Mouse (Mus musculus): Measurements from ENCODE around the gene Pfdn6. TPM values are rescaled to one million over a fixed set of nuclear protein-coding genes. Genes with fewer than 3 reads are reported as not detected.
A peak's percentile ranks its signal among the peaks of the same experiment; 100 is the strongest.
"Not testable (repeated sequence)": the region's sequence is repeated elsewhere in the genome, so short reads cannot be mapped to it uniquely, and the experiment has no call there.

Pfdn6 gene
- total RNA-seq, 2 experiments from 2014 or later: 51.2 to 67.6 TPM

GRCm38 (mm10) chr17:33916294-33916693 is 23.8 kb downstream of the Pfdn6 start:
- no peak for DNase-seq
- peak overlapping the region; percentile 87 for H3K27ac ChIP-seq

GRCm38 (mm10) chr17:33915671-33916250 is 24.4 kb downstream of the Pfdn6 start, which contains the start of the genes Tapbp and Zbtb22:
Tapbp (plus strand) TSS chr17:33915899.
Zbtb22 (plus strand) TSS chr17:33915904.
- intact Hi-C loops (cut with DNase I): no loop called here
- H3K27ac ChIP-seq: peak within 1 kb of the TSS; percentile 87
- TF ChIP-seq CTCF (IDR thresholded peaks at IDR 0.05): no peak
- peak within 1 kb of the TSS; percentile 82 for H3K4me3 ChIP-seq
- peak; percentile 96 for DNase-seq

More at GRCm38 (mm10) chr17:33916294-33916693, 23.8 kb downstream of the Pfdn6 start:
- peak overlapping the region; percentile 82 for H3K4me3 ChIP-seq
- TF ChIP-seq CTCF (IDR thresholded peaks at IDR 0.05): no peak
- intact Hi-C loops (cut with DNase I): no loop called here

- intact Hi-C loops (cut with DNase I): no loop called here
- H3K27ac ChIP-seq: peak overlapping the region; percentile 87
- TF ChIP-seq CTCF (IDR thresholded peaks at IDR 0.05): no peak
- peak overlapping the region; percentile 82 for H3K4me3 ChIP-seq
- DNase-seq: no peak
These were observed 25.2 kb downstream of the Pfdn6 start for GRCm38 (mm10) chr17:33914969-33915391.

GRCm38 (mm10) chr17:33913905-33914304 is 26.2 kb downstream of the Pfdn6 start:
- Histone ChIP-seq H3K27ac (no peak overlapping the region), H3K4me3 (no peak overlapping the region)
- DNase-seq: no peak
- TF ChIP-seq CTCF (IDR thresholded peaks at IDR 0.05): no peak
- intact Hi-C loops (cut with DNase I): no loop called here

GRCm38 (mm10) chr17:33913264-33913663 is 26.9 kb downstream of the Pfdn6 start:
- intact Hi-C loops (cut with DNase I): no loop called here
- TF ChIP-seq CTCF (IDR thresholded peaks at IDR 0.05): no peak
- Histone ChIP-seq H3K4me3 (no peak overlapping the region), H3K27ac (no peak overlapping the region)
- DNase-seq: no peak

- Histone ChIP-seq H3K4me3 (no peak overlapping the region), H3K27ac (no peak overlapping the region)
- TF ChIP-seq CTCF (IDR thresholded peaks at IDR 0.05): no peak
- intact Hi-C loops (cut with DNase I): no loop called here
- DNase-seq: no peak
These were observed 28.2 kb downstream of the Pfdn6 start for GRCm38 (mm10) chr17:33911813-33912414.

- no peak for TF ChIP-seq CTCF (IDR thresholded peaks at IDR 0.05)
- H3K27ac ChIP-seq: no peak overlapping the region
- no peak for DNase-seq
- intact Hi-C loops (cut with DNase I): no loop called here
- H3K4me3 ChIP-seq: no peak overlapping the region
These were observed 28.9 kb downstream of the Pfdn6 start for GRCm38 (mm10) chr17:33911052-33911812.

GRCm38 (mm10) chr17:33910346-33911051 is 29.6 kb downstream of the Pfdn6 start:
- intact Hi-C loops (cut with DNase I): no loop called here
- TF ChIP-seq CTCF (IDR thresholded peaks at IDR 0.05): no peak
- H3K27ac ChIP-seq: peak overlapping the region; percentile 97

GRCm38 (mm10) chr17:33909869-33910250 is 30.3 kb downstream of the Pfdn6 start:
- Histone ChIP-seq H3K4me3 (peak overlapping the region; percentile 92), H3K27ac (peak overlapping the region; percentile 97)
- TF ChIP-seq CTCF (IDR thresholded peaks at IDR 0.05): no peak
- no peak for DNase-seq
- intact Hi-C loops (cut with DNase I): no loop called here

More at GRCm38 (mm10) chr17:33910346-33911051, 29.6 kb downstream of the Pfdn6 start:
- peak overlapping the region; percentile 92 for H3K4me3 ChIP-seq
- DNase-seq: no peak

- intact Hi-C loops (cut with DNase I): no loop called here
- Histone ChIP-seq H3K27ac (peak within 1 kb of the TSS; percentile 97), H3K4me3 (peak within 1 kb of the TSS; percentile 92)
- peak; percentile 100 for DNase-seq
- TF ChIP-seq CTCF (IDR thresholded peaks at IDR 0.05): no peak
These were observed 30.9 kb downstream of the Pfdn6 start, which contains the start of gene Daxx for GRCm38 (mm10) chr17:33909077-33909868. Daxx (plus strand) TSS chr17:33909414.

GRCm38 (mm10) chr17:33908331-33909076 is 31.6 kb downstream of the Pfdn6 start:
- Histone ChIP-seq H3K27ac (peak overlapping the region; percentile 97), H3K4me3 (peak overlapping the region; percentile 92)
- intact Hi-C loops (cut with DNase I): no loop called here
- DNase-seq: peak; percentile 60
- no peak for TF ChIP-seq CTCF (IDR thresholded peaks at IDR 0.05)

GRCm38 (mm10) chr17:33904835-33905234 is 35.3 kb downstream of the Pfdn6 start, which contains the start of gene Platr17:
Platr17 (plus strand) TSS chr17:33905135.
- H3K4me3 ChIP-seq; H3K27ac ChIP-seq; intact Hi-C loops (cut with DNase I); DNase-seq: not testable (repeated sequence)

GRCm38 (mm10) chr17:33903911-33904651 is 36.1 kb downstream of the Pfdn6 start:
- H3K4me3 ChIP-seq; intact Hi-C loops (cut with DNase I); DNase-seq: not testable (repeated sequence)

More at GRCm38 (mm10) chr17:33903911-33904651, 36.1 kb downstream of the Pfdn6 start:
- H3K27ac ChIP-seq: not testable (repeated sequence)

Data from gastrocnemius, adult 2 months (tissue).